ENCODE assay signal across 18 mouse cellular contexts in the genomic region with DNA sequence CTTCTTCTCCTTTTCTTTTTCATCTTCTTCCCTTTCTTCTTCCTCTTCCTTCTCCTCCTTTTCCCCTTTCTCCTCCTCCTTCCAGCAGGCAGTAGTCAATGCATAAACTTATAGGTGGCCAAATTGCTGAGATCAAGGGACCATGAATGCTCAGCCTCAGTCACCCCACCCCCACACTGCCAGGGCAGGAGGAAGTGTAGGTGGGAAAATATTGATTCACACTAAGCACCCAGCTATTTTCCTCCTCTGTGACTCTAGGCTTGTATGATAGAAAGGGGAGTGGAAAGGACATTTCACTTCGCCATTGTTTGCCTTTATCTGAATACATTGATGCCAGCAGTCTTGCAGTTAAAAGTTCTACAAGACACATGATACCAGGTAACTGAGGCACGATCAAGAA. TPM values are rescaled to one million over a fixed set of nuclear protein-coding genes. Genes with fewer than 3 reads are reported as not detected.
"Had no signal": no experiment of that assay in that cellular context is flagged by ENCODE, and none has a peak within 500 bp of the region (broad histone marks: within the 10 kb centered on the region; RNA-seq: fewer than 3 reads in every experiment).

No protein-coding gene starts in this region.

- H3K27ac ChIP-seq: liver, embryonic 14.5 days; midbrain, embryonic 10.5 days; midbrain, embryonic 12.5 days; neural tube, embryonic 13.5 days had no signal

- H3K36me3 ChIP-seq: midbrain, embryonic 10.5 days; midbrain, embryonic 12.5 days; neural tube, embryonic 13.5 days had no signal

- H3K4me3 ChIP-seq: midbrain, embryonic 10.5 days; midbrain, embryonic 12.5 days; myocyte; neural tube, embryonic 13.5 days had no signal

- H3K4me2 ChIP-seq: lung, embryonic 14.5 days; midbrain, embryonic 12.5 days; neural tube, embryonic 13.5 days had no signal

- DNase-seq: lung, adult 18-20 months; lung, embryonic 14.5 days; lung, postnatal 10 days; lung, postnatal 4 days; midbrain, embryonic 14.5 days; right cerebral cortex, postnatal 14 days; thymus, adult 2 months; thymus, postnatal 25 days; thymus, postnatal 4 days had no signal

- H3K27me3 ChIP-seq: midbrain, embryonic 12.5 days had no signal

- H3K9ac ChIP-seq: liver, embryonic 14.5 days; lung, embryonic 14.5 days; midbrain, embryonic 12.5 days; neural tube, embryonic 13.5 days had no signal

- ATAC-seq: midbrain, embryonic 16.5 days had no signal

- H3K9me3 ChIP-seq: midbrain, embryonic 10.5 days; midbrain, embryonic 12.5 days; neural tube, embryonic 13.5 days had no signal

- H3K4me1 ChIP-seq: midbrain, embryonic 10.5 days; midbrain, embryonic 12.5 days; neural tube, embryonic 13.5 days had no signal

RNA-seq across cellular contexts. Expression of a gene that starts 13.3 kb away (rescaled TPM):
- total RNA-seq: megakaryocyte, adult 5-6 weeks; megakaryocyte-erythroid progenitor cell, adult 5-6 weeks; neutrophil, adult 5-6 weeks had no signal

RNA-seq across cellular contexts. Expression of a gene that starts 57.8 kb away (rescaled TPM):
- polyA plus RNA-seq: myocyte had no signal
